Mouse (Mus musculus): ENCODE data around the gene Ewsr1.

Gene Ewsr1

DNA sequence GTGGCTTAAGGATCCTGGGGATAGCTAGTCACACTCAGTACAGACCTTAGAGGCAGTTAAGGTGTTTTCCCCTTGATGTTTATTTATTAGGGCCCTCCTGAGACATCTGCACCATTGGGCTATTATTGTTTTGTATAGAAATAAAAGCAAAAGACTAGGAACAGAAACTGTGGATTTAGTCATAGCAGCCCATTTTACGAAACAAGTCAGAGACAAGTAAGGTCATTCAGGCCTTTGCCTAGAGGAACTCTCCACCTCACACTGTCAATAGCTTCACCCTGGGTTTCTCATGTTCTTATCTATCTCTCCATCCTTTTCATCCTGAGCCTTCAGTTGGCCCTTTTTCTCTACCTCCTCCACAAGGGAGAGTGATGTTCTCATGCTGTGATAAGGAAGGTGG, 74.0 kb downstream of the Ewsr1 start:
- no peak for DNase-seq (ENCODE audit: extremely low read depth, insufficient read length, low spot score)

Data from 3134 (cell line).